Mouse (Mus musculus): ENCODE results near the gene Myo1b.

DNA sequence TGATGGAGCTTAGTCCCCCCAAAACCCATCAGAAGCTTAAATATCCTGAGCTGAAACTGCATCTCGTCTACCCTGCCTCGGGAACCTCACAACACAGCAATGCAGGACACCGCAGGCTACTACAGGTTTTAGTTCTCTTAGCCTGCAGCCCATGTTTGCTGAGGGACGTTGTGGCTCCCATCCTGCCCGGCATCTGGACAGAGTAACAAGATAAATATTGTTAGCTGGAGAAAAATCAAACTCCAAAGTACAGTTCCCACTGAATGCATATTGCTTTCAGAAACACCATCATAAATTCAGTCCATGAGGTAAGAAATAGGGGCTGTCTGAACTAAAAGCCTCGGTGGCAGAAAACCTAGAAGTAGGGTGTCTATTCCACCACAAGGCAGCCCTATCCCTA is 10.8 kb downstream of the Myo1b start:
- no peak for TF ChIP-seq CTCF (conservative IDR thresholded peaks at IDR 0.05 in 1 of 2, IDR thresholded peaks at IDR 0.05 in 1 of 2; ENCODE audit: low read depth in 2 of 2, low read length in 2 of 2)
- no peak for TF ChIP-seq USF2 (conservative IDR thresholded peaks at IDR 0.05; ENCODE audit: low read depth, low read length)
- no peak for TF ChIP-seq MEF2A (IDR thresholded peaks at IDR 0.05; ENCODE audit: borderline replicate concordance, low read depth, low read length)
- no peak for TF ChIP-seq ZMIZ1 (IDR thresholded peaks at IDR 0.05; ENCODE audit: low read depth, low read length)
- TF ChIP-seq ZNF384 (IDR thresholded peaks at IDR 0.05; ENCODE audit: low read depth, low read length), result no peak
- TF ChIP-seq USF1 (IDR thresholded peaks at IDR 0.05; ENCODE audit: low read depth, low read length), result no peak
- no peak for TF ChIP-seq E2F4 (IDR thresholded peaks at IDR 0.05; ENCODE audit: insufficient replicate concordance, low read depth, low read length)
- TF ChIP-seq TCF12 (IDR thresholded peaks at IDR 0.05; ENCODE audit: low read depth, low read length), result no peak
- TF ChIP-seq MXI1 (IDR thresholded peaks at IDR 0.05; ENCODE audit: low read depth, low read length), result no peak
- TF ChIP-seq KAT2A (IDR thresholded peaks at IDR 0.05; ENCODE audit: insufficient replicate concordance, low read length), result no peak
- TF ChIP-seq MAZ (IDR thresholded peaks at IDR 0.05; ENCODE audit: low read depth, low read length), result no peak
- TF ChIP-seq BHLHE40 (IDR thresholded peaks at IDR 0.05; ENCODE audit: low read depth, low read length), result no peak
- TF ChIP-seq SIN3A (IDR thresholded peaks at IDR 0.05; ENCODE audit: low read length), result no peak
- no peak for TF ChIP-seq RCOR1 (conservative IDR thresholded peaks at IDR 0.05; ENCODE audit: low read depth, low read length)

Data from CH12.LX (cell line).